In genomic region chr3:100748727-100749126, GRCm38 (mm10) we compare ENCODE assay signal across 25 mouse cellular contexts.
DNase-seq lines count a peak whose midpoint lies in the region; ATAC-seq and TF ChIP-seq lines count a peak whose summit lies in the region.
"Had no signal": no experiment of that assay in that cellular context is flagged by ENCODE, and none has a peak within 500 bp of the region (broad histone marks: within the 10 kb centered on the region; RNA-seq: fewer than 3 reads in every experiment).

No protein-coding gene starts in this region.

- H3K9me3 ChIP-seq in heart, embryonic 13.5 days = no peaks in the 10 kb centered on the region
- no peaks in the 10 kb centered on the region for H3K9me3 ChIP-seq in heart, embryonic 11.5 days (replicated peaks; ENCODE audit: control insufficient read depth, low read length)
- H3K9me3 ChIP-seq: embryonic facial prominence, embryonic 12.5 days; forebrain, embryonic 12.5 days; hindbrain, embryonic 13.5 days; megakaryocyte, embryonic 14.5 days; neural tube, embryonic 12.5 days had no signal

- peaks cover 26% of the 10 kb centered on the region for H3K4me1 ChIP-seq in heart, embryonic 13.5 days
- H3K4me1 ChIP-seq in heart, embryonic 11.5 days (ENCODE audit: control insufficient read depth, insufficient read depth, low read length) = no peaks in the 10 kb centered on the region
- no peaks in the 10 kb centered on the region for H3K4me1 ChIP-seq in lung, adult 2 months (ENCODE audit: control insufficient read depth, insufficient read depth, low read length)
- H3K4me1 ChIP-seq: embryonic facial prominence, embryonic 12.5 days; forebrain, embryonic 12.5 days; megakaryocyte, embryonic 14.5 days; neural tube, embryonic 12.5 days had no signal

- WGBS in heart, embryonic 13.5 days = 72% methylated on average over 6 of the region's 6 CpGs
- WGBS in heart, embryonic 11.5 days (ENCODE audit: insufficient replicate concordance) = 80% methylated on average over 6 of the region's 6 CpGs
- 81% methylated on average over 6 of the region's 6 CpGs for WGBS in lung, adult 2 months

- H3K36me3 ChIP-seq in heart, embryonic 13.5 days = no peaks in the 10 kb centered on the region
- H3K36me3 ChIP-seq in heart, embryonic 11.5 days (ENCODE audit: control insufficient read depth, insufficient read depth, low read length) = no peaks in the 10 kb centered on the region
- H3K36me3 ChIP-seq: embryonic facial prominence, embryonic 12.5 days; forebrain, embryonic 12.5 days; hindbrain, embryonic 13.5 days; neural tube, embryonic 12.5 days had no signal

- H3K4me3 ChIP-seq in heart, embryonic 13.5 days = no peak overlapping the region
- no peak overlapping the region for H3K4me3 ChIP-seq in heart, embryonic 11.5 days (ENCODE audit: low read depth, low read length)
- no peak overlapping the region for H3K4me3 ChIP-seq in lung, adult 2 months (replicated peaks; ENCODE audit: extremely low read depth, low read depth, low read length)
- H3K4me3 ChIP-seq: embryonic facial prominence, embryonic 12.5 days; forebrain, embryonic 12.5 days; gastrocnemius, adult 2 months; hindbrain, embryonic 13.5 days; megakaryocyte, embryonic 14.5 days; neural tube, embryonic 12.5 days had no signal

- TF ChIP-seq CTCF in lung, adult 2 months (IDR thresholded peaks at IDR 0.05; ENCODE audit: insufficient read depth, low read length) = no peak

- peaks cover 3% of the 10 kb centered on the region; the same call in 1 of the 2 replicates for H3K27me3 ChIP-seq in heart, embryonic 13.5 days (replicated peaks)
- no peaks in the 10 kb centered on the region for H3K27me3 ChIP-seq in heart, embryonic 11.5 days (ENCODE audit: control insufficient read depth, insufficient read depth, low read length)
- H3K27me3 ChIP-seq: embryonic facial prominence, embryonic 12.5 days; forebrain, embryonic 12.5 days; hindbrain, embryonic 13.5 days; neural tube, embryonic 12.5 days; Patski had no signal

- peak overlapping the region; percentile 80 for H3K27ac ChIP-seq in heart, embryonic 13.5 days (replicated peaks)
- no peak overlapping the region for H3K27ac ChIP-seq in heart, embryonic 11.5 days (ENCODE audit: low read depth, low read length)
- H3K27ac ChIP-seq: embryonic facial prominence, embryonic 12.5 days; gastrocnemius, adult 2 months; hindbrain, embryonic 13.5 days; neural tube, embryonic 12.5 days; stomach, postnatal 0 days had no signal

- H3K9ac ChIP-seq in heart, embryonic 13.5 days = no peak overlapping the region
- no peak overlapping the region for H3K9ac ChIP-seq in heart, embryonic 11.5 days (ENCODE audit: low read depth, low read length)
- H3K9ac ChIP-seq: embryonic facial prominence, embryonic 12.5 days; forebrain, embryonic 12.5 days; hindbrain, embryonic 13.5 days; neural tube, embryonic 12.5 days had no signal

- H3K4me2 ChIP-seq in heart, embryonic 13.5 days = no peak overlapping the region
- H3K4me2 ChIP-seq in heart, embryonic 11.5 days = no peak overlapping the region
- H3K4me2 ChIP-seq: embryonic facial prominence, embryonic 12.5 days; forebrain, embryonic 12.5 days; hindbrain, embryonic 13.5 days; liver, embryonic 11.5 days; neural tube, embryonic 12.5 days had no signal

- intact Hi-C loops in heart, postnatal 10 days (cut with DNase I) = loop anchor here (2.0 kb wide), 1 partner anchor 64 kb away; the partner anchor contains the start of gene Man1a2

- peak; percentile 24 for DNase-seq in adrenal gland, postnatal 14 days
- DNase-seq in adrenal gland, postnatal 25 days = no peak
- peak; percentile 7 for DNase-seq in lung, postnatal 36 days
- no peak for DNase-seq in lung, adult 2 months
- DNase-seq in heart, postnatal 10 days = peak; percentile 15 to 34
- no peak for DNase-seq in gastrocnemius, postnatal 4 days (ENCODE audit: low spot score in 2 of 2)
- DNase-seq: cerebellum, adult 18-20 months; cerebellum, postnatal 25 days; gastrocnemius, adult 2 months; kidney, adult 11 months; kidney, postnatal 4 days; lung, postnatal 14 days; midbrain, embryonic 14.5 days; right cerebral cortex, postnatal 14 days; thymus, adult 2 months had no signal

- TF ChIP-seq POLR2A in lung, adult 2 months (IDR thresholded peaks at IDR 0.05; ENCODE audit: borderline replicate concordance, extremely low read depth, low read depth, low read length) = no peak

- ATAC-seq in heart, embryonic 13.5 days (ENCODE audit: extremely low read depth, insufficient number of reproducible peaks, low FRiP score, low TSS enrichment) = no peak
- no peak for ATAC-seq in heart, embryonic 11.5 days (replicated peaks; ENCODE audit: insufficient number of reproducible peaks, low FRiP score, low TSS enrichment)
- ATAC-seq: Patski had no signal

Comparison
In these comparisons a context has a peak if more than half of its experiments do, and no peak if none do; other contexts are left out.
1. DNase-seq: peak in adrenal gland, postnatal 14 days (single experiment), lung, postnatal 36 days (single experiment) and heart, postnatal 10 days (2 of 2); none in adrenal gland, postnatal 25 days (single experiment), lung, adult 2 months (single experiment) and gastrocnemius, postnatal 4 days (0 of 2).